Mouse (Mus musculus) limb, embryonic 11.5 days (tissue): ENCODE results near the gene Gpr61. TPM values are rescaled to one million over a fixed set of nuclear protein-coding genes. Genes with fewer than 3 reads are reported as not detected.

ENCODE experiments used
- ATAC-seq: fragments of 200-750 bp; cut with Nextera tagmentation; 2 replicates; pipeline ENCODE4 v1.8.0; 2017; ENCODE audit warnings: low read depth; ENCODE audit not compliant: insufficient number of reproducible peaks, low FRiP score, low TSS enrichment
- DNase-seq: peaks from one replicate; pipeline ENCODE4 v3.0.0-alpha.2; 2015; ENCODE audit warnings: low spot score
- H3K27ac ChIP-seq: fragments of 300-500 bp; sonication (generic); replicated peaks from 2 replicates; pipeline ENCODE4 v1.5.1; 2014; ENCODE audit warnings: low read depth, mild to moderate bottlenecking, low read length
- H3K27me3 ChIP-seq: fragments of 300-500 bp; sonication (generic); 2 replicates; pipeline ENCODE4 v1.6.1; 2014; ENCODE audit warnings: mild to moderate bottlenecking, low read length, mixed read lengths; ENCODE audit not compliant: control insufficient read depth, insufficient read depth
- H3K36me3 ChIP-seq: fragments of 300-500 bp; sonication (generic); 2 replicates; pipeline ENCODE4 v1.6.1; 2014; ENCODE audit warnings: mild to moderate bottlenecking, low read length, moderate library complexity, mixed read lengths; ENCODE audit not compliant: control insufficient read depth, insufficient read depth
- H3K4me1 ChIP-seq: fragments of 300-500 bp; sonication (generic); 2 replicates; pipeline ENCODE4 v1.6.1; 2014; ENCODE audit warnings: low read length, mixed read lengths; ENCODE audit not compliant: control insufficient read depth, insufficient read depth
- H3K4me2 ChIP-seq: fragments of 300-500 bp; sonication (generic); 2 replicates; pipeline ENCODE4 v1.6.1; 2014; ENCODE audit warnings: low read depth, mild to moderate bottlenecking, moderate library complexity; ENCODE audit not compliant: severe bottlenecking
- H3K4me3 ChIP-seq: fragments of 300-500 bp; sonication (generic); 2 replicates; pipeline ENCODE4 v1.5.1; 2014; ENCODE audit warnings: low read depth, low read length
- H3K9ac ChIP-seq: fragments of 300-500 bp; sonication (generic); 2 replicates; pipeline ENCODE4 v1.6.1; 2014; ENCODE audit warnings: mild to moderate bottlenecking, low read length
- H3K9me3 ChIP-seq: fragments of 300-500 bp; sonication (generic); 2 replicates; pipeline ENCODE4 v1.6.1; 2016; ENCODE audit warnings: low read length; ENCODE audit not compliant: control insufficient read depth
- WGBS: fragments of 180-500 bp; shearing (Covaris S2); extraction: QIAGEN DNeasy Blood & Tissue Kit; methylation state at CpG from one replicate; pipeline ENCODE4 v1.1.7; 2014; 5-methylcytosine and 5-hydroxymethylcytosine counted together
- polyA plus RNA-seq: library from polyadenylated mRNA; unstranded; fragments of >200 nt; fragmentation: Nextera tagmentation; extraction: Ambion mirVana; gene quantifications from 2 replicates; pipeline ENCODE4 v1.2.1, GENCODE M21; 2014

The Gpr61 gene
- polyA plus RNA-seq, 1 experiment from 2014 or later, result 0.29 TPM

DNA sequence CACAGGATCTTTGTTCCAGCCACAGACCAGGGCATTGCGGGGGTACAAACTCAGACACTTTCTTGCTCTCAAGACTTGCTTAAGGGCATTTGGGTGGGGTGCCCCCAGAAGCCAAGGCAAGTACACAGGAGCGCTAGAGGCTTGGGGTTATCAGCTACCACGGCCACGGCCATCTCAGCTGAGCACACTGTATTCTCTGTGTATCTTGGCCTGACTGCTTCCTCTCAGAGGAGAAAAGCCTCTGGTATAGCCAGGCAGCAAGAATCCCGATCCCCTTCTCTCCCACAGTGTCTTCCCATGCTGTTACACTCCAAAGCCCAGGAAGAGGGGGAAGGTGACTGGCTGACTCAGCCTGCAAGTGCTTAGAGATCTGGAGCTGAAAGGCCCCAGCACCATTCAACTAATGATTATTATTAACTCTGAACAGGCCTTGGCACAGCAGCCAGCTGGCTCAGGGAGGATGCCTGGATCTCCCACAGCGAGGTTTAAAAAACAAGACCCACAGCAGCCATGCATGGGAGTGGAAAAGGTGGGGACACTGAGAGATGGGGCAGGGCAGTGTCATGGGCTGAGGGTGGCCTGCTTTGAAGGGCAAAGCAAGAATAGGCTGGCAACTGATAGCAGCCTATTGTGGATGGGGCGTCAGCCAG is 41.4 kb upstream of the Gpr61 start:
- ATAC-seq, result no peak
- no peaks in the 10 kb centered on the region for H3K36me3 ChIP-seq
- H3K27ac ChIP-seq, result no peak overlapping the region; the same call in 1 of the 2 replicates
- no peak for DNase-seq
- H3K4me1 ChIP-seq, result peaks cover 21% of the 10 kb centered on the region; the same call in 1 of the 2 replicates
- no peak overlapping the region for H3K4me2 ChIP-seq
- H3K9ac ChIP-seq, result no peak overlapping the region; the same call in 1 of the 2 replicates
- H3K4me3 ChIP-seq, result no peak overlapping the region
- no peaks in the 10 kb centered on the region for H3K9me3 ChIP-seq
- H3K27me3 ChIP-seq, result no peaks in the 10 kb centered on the region
- 71% methylated on average over 7 of the region's 7 CpGs for WGBS

GRCm38 (mm10) chr3:108195287-108195686 is 40.6 kb upstream of the Gpr61 start:
- 72% methylated on average over 4 of the region's 4 CpGs for WGBS
- no peak for DNase-seq
- ATAC-seq, result no peak
- Histone ChIP-seq H3K4me2 (no peak overlapping the region), H3K27ac (no peak overlapping the region), H3K9ac (no peak overlapping the region), H3K36me3 (no peaks in the 10 kb centered on the region), H3K9me3 (no peaks in the 10 kb centered on the region), H3K27me3 (no peaks in the 10 kb centered on the region), H3K4me1 (peaks cover 20% of the 10 kb centered on the region; the same call in 1 of the 2 replicates), H3K4me3 (no peak overlapping the region)

GRCm38 (mm10) chr3:108193686-108194085 is 39.0 kb upstream of the Gpr61 start:
- H3K4me3 ChIP-seq, result no peak overlapping the region
- DNase-seq (no peak), ATAC-seq (no peak)
- peaks cover 17% of the 10 kb centered on the region; the same call in 1 of the 2 replicates for H3K4me1 ChIP-seq
- H3K27ac ChIP-seq, result no peak overlapping the region
- H3K4me2 ChIP-seq, result no peak overlapping the region
- no peaks in the 10 kb centered on the region for H3K36me3 ChIP-seq
- H3K9ac ChIP-seq, result no peak overlapping the region
- no peaks in the 10 kb centered on the region for H3K27me3 ChIP-seq
- WGBS, result 66% methylated on average over 4 of the region's 4 CpGs
- no peaks in the 10 kb centered on the region for H3K9me3 ChIP-seq

DNA sequence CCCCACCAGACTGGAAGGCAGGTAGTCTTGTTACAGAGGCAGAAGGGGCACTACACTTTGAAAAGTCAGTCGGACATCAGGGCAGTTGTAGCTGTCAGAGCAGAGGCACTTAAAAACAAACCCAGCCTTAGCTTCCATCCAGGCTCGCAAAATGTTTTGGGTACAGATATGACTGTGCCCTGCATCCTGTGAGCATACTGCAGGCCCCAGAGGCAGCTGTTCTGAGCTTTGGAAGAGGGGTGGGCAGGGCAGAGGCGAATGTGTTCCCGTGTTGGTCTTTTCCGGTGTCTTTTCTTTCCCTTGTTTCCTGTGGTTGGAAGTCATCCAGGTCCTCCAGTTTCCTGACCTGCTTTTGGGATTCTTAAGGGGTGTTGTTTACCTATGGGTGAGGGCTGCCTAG is 35.2 kb upstream of the Gpr61 start:
- Histone ChIP-seq H3K9me3 (no peaks in the 10 kb centered on the region), H3K9ac (no peak overlapping the region), H3K27me3 (0 out of 2 replicates have a peak, but pooled peaks cover 8% of the 10 kb centered on the region), H3K4me1 (peaks cover 6% of the 10 kb centered on the region; the same call in 1 of the 2 replicates), H3K4me3 (no peak overlapping the region), H3K36me3 (no peaks in the 10 kb centered on the region), H3K27ac (no peak overlapping the region), H3K4me2 (no peak overlapping the region)
- DNase-seq (no peak), ATAC-seq (no peak)
- WGBS, result 59% methylated on average over 5 of the region's 5 CpGs

GRCm38 (mm10) chr3:108188716-108189490 is 34.2 kb upstream of the Gpr61 start:
- peaks cover 6% of the 10 kb centered on the region; the same call in 1 of the 2 replicates for H3K4me1 ChIP-seq
- H3K27me3 ChIP-seq, result 0 out of 2 replicates have a peak, but pooled peaks cover 8% of the 10 kb centered on the region
- 72% methylated on average over 9 of the region's 9 CpGs for WGBS

GRCm38 (mm10) chr3:108187111-108187795 is 32.6 kb upstream of the Gpr61 start:
- H3K27ac ChIP-seq, result no peak overlapping the region
- no peak for DNase-seq
- ATAC-seq, result no peak

More at GRCm38 (mm10) chr3:108188716-108189490, 34.2 kb upstream of the Gpr61 start:
- Histone ChIP-seq H3K9me3 (no peaks in the 10 kb centered on the region), H3K4me3 (no peak overlapping the region), H3K36me3 (no peaks in the 10 kb centered on the region), H3K9ac (no peak overlapping the region), H3K27ac (no peak overlapping the region), H3K4me2 (no peak overlapping the region)
- no peak for ATAC-seq
- no peak for DNase-seq

GRCm38 (mm10) chr3:108186098-108187047 is 31.7 kb upstream of the Gpr61 start, which contains the start of gene Amigo1:
TSS of gene Amigo1 (plus strand) at chr3:108186335.
- Histone ChIP-seq H3K4me2 (peak within 1 kb of the TSS; percentile 98), H3K4me1 (peaks cover 6% of the 10 kb centered on the region; the same call in 1 of the 2 replicates), H3K27me3 (0 out of 2 replicates have a peak, but pooled peaks cover 8% of the 10 kb centered on the region), H3K4me3 (peak within 1 kb of the TSS; percentile 65), H3K36me3 (no peaks in the 10 kb centered on the region), H3K9me3 (no peaks in the 10 kb centered on the region), H3K9ac (peak within 1 kb of the TSS; percentile 67), H3K27ac (no peak within 1 kb of the TSS)
- peak; percentile 63 for DNase-seq
- ATAC-seq, result peak; percentile 70
- under 1% methylated on average over 79 of the region's 100 CpGs for WGBS

More at GRCm38 (mm10) chr3:108187111-108187795, 32.6 kb upstream of the Gpr61 start:
- Histone ChIP-seq H3K4me3 (no peak overlapping the region; the same call in 1 of the 2 replicates), H3K36me3 (no peaks in the 10 kb centered on the region), H3K4me1 (peaks cover 6% of the 10 kb centered on the region; the same call in 1 of the 2 replicates), H3K27me3 (0 out of 2 replicates have a peak, but pooled peaks cover 8% of the 10 kb centered on the region), H3K9me3 (no peaks in the 10 kb centered on the region), H3K4me2 (peak overlapping the region; percentile 98; the same call in 1 of the 2 replicates), H3K9ac (no peak overlapping the region; the same call in 1 of the 2 replicates)
- WGBS, result 62% methylated on average over 20 of the region's 20 CpGs
